Mouse (Mus musculus) erythroblast, adult 5-6 weeks (primary cell): ENCODE results near the gene Gm21394. TPM values are rescaled to one million over a fixed set of nuclear protein-coding genes. Genes with fewer than 3 reads are reported as not detected.
"Not testable (repeated sequence)": the region's sequence is repeated elsewhere in the genome, so short reads cannot be mapped to it uniquely, and the experiment has no call there.

Experiments used
- ATAC-seq: replicated peaks from 2 replicates; pipeline ENCODE4 v1.8.0; 2016; ENCODE audit warnings: moderate number of reproducible peaks, mild to moderate bottlenecking, moderate TSS enrichment, inconsistent platforms; ENCODE audit not compliant: poor library complexity, low FRiP score, severe bottlenecking
- total RNA-seq, 2 experiments: library from RNA; stranded (forward) in 1 of 2; stranded (reverse) in 1 of 2; fragments of 150-400 nt in 1 of 2; fragments of 200-764, 138-1000 nt in 1 of 2; gene quantifications; 2 replicates each; pipeline versions ENCODE4 v1.2.3 to v1.2.4; 2015 to 2017; ENCODE audit warnings: low replicate concordance in 2 of 2

The Gm21394 gene
- total RNA-seq (2015; ENCODE audit: low replicate concordance): not detected in 2 replicates
- total RNA-seq (2017; ENCODE audit: low replicate concordance): not detected in 2 replicates

DNA sequence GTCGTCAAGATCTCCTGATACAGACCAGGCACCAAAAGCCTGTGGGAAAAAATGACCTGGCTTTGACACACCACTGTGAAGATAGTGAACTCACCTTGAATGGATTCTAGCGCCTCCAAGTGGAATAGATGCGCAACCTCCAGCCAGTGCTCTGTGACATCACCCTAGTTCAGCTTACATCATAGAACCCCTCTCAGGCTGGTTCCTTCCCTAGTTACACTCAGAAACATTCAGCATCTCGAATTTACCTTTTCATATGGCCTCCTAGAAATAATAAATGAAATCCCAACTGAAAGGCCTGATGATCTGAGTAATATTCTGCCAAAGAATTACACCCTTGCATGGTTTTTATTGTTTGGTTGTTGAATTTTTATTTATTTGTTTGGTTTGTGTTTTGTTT, at the start of gene Gm21394:
Gene Gm21394 (minus strand): TSS at position 101 of the 400 bp plus-strand sequence.
- not testable (repeated sequence) for ATAC-seq

Other genes starting within 250 kb of the Gm21394 start
- not detected in 2 replicates for gene Gm21409, start 181.8 kb upstream of the Gm21394 start, total RNA-seq (2015; ENCODE audit: low replicate concordance)
- gene Gm21409, start 181.8 kb upstream of the Gm21394 start, total RNA-seq (2017; ENCODE audit: low replicate concordance): not detected in 2 replicates